Mouse (Mus musculus) brain, embryonic 14.5 days (tissue): ENCODE results near the gene Atp1b2. TPM values are rescaled to one million over a fixed set of nuclear protein-coding genes. Genes with fewer than 3 reads are reported as not detected.

Source experiments
- DNase-seq: peaks from one replicate; pipeline ENCODE4 v3.0.0-alpha.2; 2011; ENCODE audit warnings: low read depth
- CTCF ChIP-seq: fragments of 200-500 bp; IDR thresholded peaks from 2 replicates; pipeline ENCODE4 v1.5.1; 2012; ENCODE audit warnings: inconsistent platforms, mild to moderate bottlenecking, moderate library complexity, borderline replicate concordance; ENCODE audit not compliant: insufficient read depth, insufficient read length; ENCODE audit errors: extremely low read depth
- POLR2A ChIP-seq: fragments of 200-500 bp; IDR thresholded peaks from 2 replicates; pipeline ENCODE4 v1.6.1; 2012; ENCODE audit warnings: mild to moderate bottlenecking, inconsistent platforms, borderline replicate concordance; ENCODE audit not compliant: poor library complexity, insufficient read depth, insufficient read length, severe bottlenecking; ENCODE audit errors: extremely low read depth
- polyA plus RNA-seq: library from polyadenylated mRNA; depleted of rRNA; stranded (reverse); fragments of >200 nt; gene quantifications from 2 replicates; pipeline ENCODE4 v1.2.3, GENCODE M21; 2012

The Atp1b2 gene
- polyA plus RNA-seq, 1 experiment, result 74.7 TPM

GRCm38 (mm10) chr11:69604795-69605664 lies 712 bp downstream of the Atp1b2 start:
- DNase-seq, result peak; percentile 61
- TF ChIP-seq POLR2A (no peak), CTCF (no peak)

DNA sequence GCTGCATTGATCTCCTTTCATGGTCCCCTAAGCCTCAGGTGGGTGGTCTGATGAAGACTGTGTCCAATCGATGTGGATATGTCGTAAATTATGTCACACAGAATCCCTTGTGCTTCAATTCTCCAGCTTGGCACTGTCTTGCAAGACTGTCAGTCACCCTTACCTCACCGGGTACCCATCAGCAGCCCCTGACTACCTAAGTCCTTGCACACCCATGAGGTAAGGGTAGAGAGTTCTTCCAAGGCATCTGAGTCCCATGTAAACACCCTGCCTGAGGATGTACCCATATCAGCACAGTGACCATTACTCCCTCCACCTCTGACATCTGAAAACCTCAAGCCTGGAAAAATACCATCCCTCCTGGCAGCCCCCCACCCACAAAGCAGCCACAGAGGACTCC lies 1.4 kb downstream of the Atp1b2 start:
- TF ChIP-seq POLR2A (no peak), CTCF (no peak)
- DNase-seq, result no peak

GRCm38 (mm10) chr11:69603516-69603915 lies 2.2 kb downstream of the Atp1b2 start:
- no peak for DNase-seq
- TF ChIP-seq POLR2A (no peak), CTCF (no peak)

DNA sequence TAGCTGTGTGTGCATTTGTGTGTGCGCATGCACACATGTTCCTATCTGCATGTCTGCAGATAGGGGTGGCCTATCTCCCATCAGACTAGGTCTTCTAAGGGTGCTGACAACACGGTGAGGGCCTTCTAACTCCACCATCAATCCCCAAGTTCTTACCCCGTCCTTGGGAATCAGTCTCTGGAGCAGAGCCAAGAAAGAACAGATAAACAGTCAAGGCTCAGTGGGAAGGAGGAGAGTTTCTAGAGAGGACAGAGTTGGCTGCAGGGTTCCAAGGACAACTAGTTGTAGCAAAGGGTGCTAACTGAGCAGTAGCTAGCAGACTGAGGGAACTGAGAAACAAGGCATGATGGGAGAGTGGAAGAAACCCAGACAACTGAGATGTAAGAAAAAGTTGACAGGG lies 4.0 kb downstream of the Atp1b2 start:
- TF ChIP-seq POLR2A, result no peak
- TF ChIP-seq CTCF, result no peak
- no peak for DNase-seq

DNA sequence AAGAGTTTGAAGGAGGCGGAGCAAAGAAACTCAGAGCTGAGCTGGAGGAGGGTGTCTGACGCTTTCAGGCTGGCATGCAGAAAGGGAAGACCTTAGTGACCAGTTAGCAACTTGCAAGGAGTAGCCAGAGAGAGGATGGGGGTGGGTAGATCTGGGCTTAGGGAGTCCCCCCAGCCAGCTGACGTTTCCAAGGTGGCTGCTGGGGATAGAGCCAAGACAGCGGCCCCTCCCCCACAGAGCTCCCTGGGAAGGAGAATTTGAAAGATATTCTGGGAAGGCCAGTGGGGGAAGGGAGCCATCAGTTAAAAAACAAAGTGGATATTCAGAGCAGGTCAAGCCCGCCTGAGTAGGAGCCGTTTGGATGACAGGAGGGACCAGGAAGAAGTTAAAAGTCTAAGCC lies 5.6 kb downstream of the Atp1b2 start:
- peak; percentile 85 for DNase-seq
- TF ChIP-seq CTCF (no peak), POLR2A (no peak)

DNA sequence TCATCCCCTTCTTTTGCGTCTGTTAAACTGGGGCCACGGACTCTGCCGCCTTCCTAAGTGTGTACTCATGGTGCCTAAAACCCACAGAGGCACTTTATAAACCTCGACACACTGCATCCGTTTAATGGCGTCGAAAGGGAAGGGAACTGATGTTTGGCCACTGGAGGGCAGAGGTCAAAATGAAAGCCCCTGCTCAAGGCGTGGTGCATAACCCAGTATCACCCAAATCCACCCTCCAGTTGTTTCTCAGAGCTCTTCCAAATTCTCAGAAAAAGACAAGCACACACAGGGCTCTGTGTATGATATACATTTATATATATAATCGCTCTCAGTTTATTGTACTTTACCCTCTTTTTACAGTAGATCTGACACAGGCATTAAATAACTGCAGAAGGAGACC lies 6.3 kb downstream of the Atp1b2 start:
- no peak for DNase-seq
- no peak for TF ChIP-seq POLR2A
- no peak for TF ChIP-seq CTCF

DNA sequence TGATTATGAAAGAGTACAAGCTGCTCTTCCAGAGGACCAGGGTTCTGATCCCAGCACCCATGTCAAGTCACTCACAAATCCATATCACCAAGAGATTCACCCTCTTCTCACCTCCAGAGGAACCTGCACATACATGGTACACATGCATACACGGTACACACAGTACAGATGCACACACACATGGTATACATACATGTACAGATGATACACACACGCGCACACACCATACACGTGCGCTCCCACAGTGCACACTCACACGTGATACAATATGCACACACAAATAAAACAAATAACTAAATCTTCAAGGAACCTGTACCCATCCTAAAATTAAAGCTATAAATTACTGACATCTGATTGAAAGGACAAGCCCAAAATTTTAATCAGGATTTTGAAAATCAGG lies 10.9 kb downstream of the Atp1b2 start:
- TF ChIP-seq CTCF (no peak), POLR2A (no peak)
- DNase-seq, result no peak

DNA sequence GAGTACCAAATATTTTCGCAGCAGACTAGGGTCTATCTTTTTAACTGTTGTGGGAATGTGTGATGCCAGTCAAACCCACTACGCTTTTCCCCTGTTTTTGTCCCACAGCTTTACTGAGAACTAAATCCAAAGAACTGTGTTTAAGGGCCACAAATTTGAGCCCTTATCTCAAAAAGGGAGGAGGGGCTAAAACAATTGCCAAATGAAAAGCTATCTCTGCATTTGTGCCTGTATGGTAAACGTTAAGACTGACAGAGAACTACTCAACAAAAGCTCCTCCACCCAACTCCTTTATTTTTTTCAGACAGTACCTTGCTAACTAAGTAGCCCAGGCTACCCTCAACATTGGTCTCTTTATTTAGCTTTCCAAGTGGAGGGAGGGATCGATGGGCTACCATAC lies 12.9 kb downstream of the Atp1b2 start:
- no peak for DNase-seq

DNA sequence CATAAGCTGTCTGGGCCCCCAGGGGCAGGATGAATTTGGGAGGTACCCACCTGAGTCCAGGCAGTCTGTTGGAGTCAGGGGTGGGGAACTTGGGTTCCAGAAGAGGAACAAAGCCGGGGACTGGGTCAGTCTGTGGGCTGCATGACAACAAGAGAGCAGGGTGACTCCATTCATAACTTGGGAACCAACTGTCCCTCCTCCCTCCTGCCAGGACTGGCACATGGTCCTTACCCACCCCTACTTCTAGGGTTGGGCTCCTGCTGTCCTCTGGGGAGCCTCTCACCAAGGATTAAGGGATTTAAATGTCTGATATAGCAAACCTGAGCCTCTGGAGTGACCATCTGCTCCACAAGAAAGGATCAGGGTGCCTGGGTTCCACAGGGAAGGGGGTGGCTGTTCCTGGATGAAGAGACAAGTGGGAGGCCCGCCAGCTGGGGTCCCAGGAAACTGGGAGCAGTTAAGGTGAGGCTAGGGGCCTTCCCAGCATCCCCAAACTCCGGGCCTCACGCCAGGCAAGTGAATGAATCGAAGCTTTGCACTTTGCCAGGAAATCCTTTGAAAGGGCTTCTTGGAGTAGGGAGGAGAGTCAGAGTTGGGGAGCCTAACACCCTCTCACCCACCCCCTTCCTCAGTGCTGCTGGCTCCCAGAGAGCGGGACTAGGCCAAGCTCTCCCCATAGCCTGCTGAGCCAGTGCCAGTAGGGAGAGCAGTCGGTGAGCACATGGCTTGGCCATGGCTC lies 13.7 kb downstream of the Atp1b2 start:
- no peak for TF ChIP-seq POLR2A
- TF ChIP-seq CTCF, result no peak
- peak; percentile 89 for DNase-seq

More for the DNA sequence above, 12.9 kb downstream of the Atp1b2 start:
- TF ChIP-seq CTCF, result no peak
- TF ChIP-seq POLR2A, result no peak

- no peak for DNase-seq
- TF ChIP-seq POLR2A (no peak), CTCF (no peak)
Observed at GRCm38 (mm10) chr11:69591424-69591823, 14.3 kb downstream of the Atp1b2 start.

GRCm38 (mm10) chr11:69590622-69591021 lies 15.1 kb downstream of the Atp1b2 start:
- TF ChIP-seq CTCF, result no peak
- TF ChIP-seq POLR2A, result no peak

More at GRCm38 (mm10) chr11:69590622-69591021, 15.1 kb downstream of the Atp1b2 start:
- DNase-seq, result no peak
